Mouse (Mus musculus): ENCODE results near the gene Trim13.
"Not testable (repeated sequence)": the region's sequence is repeated elsewhere in the genome, so short reads cannot be mapped to it uniquely, and the experiment has no call there.

The Trim13 gene

GRCm38 (mm10) chr14:61597968-61598367, at the start of gene Trim13:
Gene Trim13, plus strand, starts transcription at chr14:61598247.
- DNase-seq (ENCODE audit: low read depth in 1 of 2, low spot score in 2 of 2) = no peak

- DNase-seq (ENCODE audit: low read depth in 1 of 2, low spot score in 2 of 2) = no peak
Measured at GRCm38 (mm10) chr14:61548614-61549013, 49.4 kb upstream of the Trim13 start.

GRCm38 (mm10) chr14:61555931-61556288, 42.1 kb upstream of the Trim13 start:
- no peak for DNase-seq (ENCODE audit: low read depth in 1 of 2, low spot score in 2 of 2)

- peak; percentile 92 to 96 for DNase-seq (ENCODE audit: low read depth in 1 of 2, low spot score in 2 of 2)
Measured at GRCm38 (mm10) chr14:61556289-61557147, 41.5 kb upstream of the Trim13 start, which contains the start of gene Spryd7. Gene Spryd7, minus strand, starts transcription at chr14:61556886.

- no peak for DNase-seq (ENCODE audit: low read depth in 1 of 2, low spot score in 2 of 2)
Measured at GRCm38 (mm10) chr14:61558901-61559300, 39.1 kb upstream of the Trim13 start.

- DNase-seq (ENCODE audit: low read depth in 1 of 2, low spot score in 2 of 2) = no peak
Measured at GRCm38 (mm10) chr14:61559856-61560255, 38.2 kb upstream of the Trim13 start.

- not testable (repeated sequence) for DNase-seq (ENCODE audit: low read depth in 1 of 2, low spot score in 2 of 2)
Measured at GRCm38 (mm10) chr14:61566211-61566610, 31.8 kb upstream of the Trim13 start.

GRCm38 (mm10) chr14:61569344-61569743, 28.7 kb upstream of the Trim13 start:
- DNase-seq (ENCODE audit: low read depth in 1 of 2, low spot score in 2 of 2) = no peak

GRCm38 (mm10) chr14:61571366-61571765, 26.7 kb upstream of the Trim13 start:
- DNase-seq (ENCODE audit: low read depth in 1 of 2, low spot score in 2 of 2) = peak; percentile 20 to 73

GRCm38 (mm10) chr14:61572131-61572530, 25.9 kb upstream of the Trim13 start:
- no peak for DNase-seq (ENCODE audit: low read depth in 1 of 2, low spot score in 2 of 2)

- no peak for DNase-seq (ENCODE audit: low read depth in 1 of 2, low spot score in 2 of 2)
Measured at GRCm38 (mm10) chr14:61575066-61575465, 23.0 kb upstream of the Trim13 start.

- DNase-seq (ENCODE audit: low read depth in 1 of 2, low spot score in 2 of 2) = no peak
Measured at GRCm38 (mm10) chr14:61575941-61576340, 22.1 kb upstream of the Trim13 start.

GRCm38 (mm10) chr14:61589288-61590065, 8.6 kb upstream of the Trim13 start:
- DNase-seq (ENCODE audit: low read depth in 1 of 2, low spot score in 2 of 2) = no peak

- DNase-seq (ENCODE audit: low read depth in 1 of 2, low spot score in 2 of 2) = no peak
Measured at GRCm38 (mm10) chr14:61596719-61597426, 1.2 kb upstream of the Trim13 start.

GRCm38 (mm10) chr14:61599057-61599806, 1.2 kb downstream of the Trim13 start:
- peak; percentile 50 to 75 for DNase-seq (ENCODE audit: low read depth in 1 of 2, low spot score in 2 of 2)

GRCm38 (mm10) chr14:61601348-61601747, 3.3 kb downstream of the Trim13 start:
- DNase-seq (ENCODE audit: low read depth in 1 of 2, low spot score in 2 of 2) = no peak

- DNase-seq (ENCODE audit: low read depth in 1 of 2, low spot score in 2 of 2) = no peak
Measured at GRCm38 (mm10) chr14:61603069-61603755, 5.2 kb downstream of the Trim13 start.

GRCm38 (mm10) chr14:61604081-61604480, 6.0 kb downstream of the Trim13 start:
- no peak for DNase-seq (ENCODE audit: low read depth in 1 of 2, low spot score in 2 of 2)

GRCm38 (mm10) chr14:61606088-61606487, 8.0 kb downstream of the Trim13 start:
- DNase-seq (ENCODE audit: low read depth in 1 of 2, low spot score in 2 of 2) = not testable (repeated sequence)

GRCm38 (mm10) chr14:61607157-61607556, 9.1 kb downstream of the Trim13 start, which contains the start of gene Kcnrg:
Gene Kcnrg, plus strand, starts transcription at chr14:61607457.
- no peak for DNase-seq (ENCODE audit: low read depth in 1 of 2, low spot score in 2 of 2)
